Mouse (Mus musculus) kidney, postnatal 4 days (tissue): ENCODE data around the gene Fbn1.

Experiments used
- DNase-seq, 2 experiments: peaks; one replicate each; pipeline ENCODE4 v3.0.0; 2021; ENCODE audit warnings: mixed read lengths in 2 of 2

The Fbn1 gene

GRCm38 (mm10) chr2:125386221-125386965, 121.4 kb downstream of the Fbn1 start:
- no peak for DNase-seq

- no peak for DNase-seq
These were observed 122.9 kb downstream of the Fbn1 start for GRCm38 (mm10) chr2:125384941-125385340.

DNA sequence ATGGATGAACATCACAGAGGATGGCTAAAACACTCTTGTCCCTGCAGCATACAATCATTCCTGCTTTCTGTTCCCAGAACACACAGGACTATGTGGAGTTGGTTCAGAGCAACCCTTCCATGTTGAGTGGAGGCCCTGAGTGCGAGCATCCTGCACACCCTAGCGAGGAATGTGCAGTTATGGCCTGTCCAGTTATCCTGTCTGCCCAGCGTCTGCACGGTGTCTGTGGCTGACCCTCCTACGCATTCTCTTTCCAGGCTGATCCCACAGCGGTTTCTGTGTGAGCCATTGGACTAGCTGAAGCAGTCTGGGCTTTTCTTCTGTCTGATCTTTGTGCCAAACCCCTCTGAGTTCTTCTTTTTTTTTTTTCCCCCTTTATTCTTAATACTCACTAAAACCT, 123.4 kb downstream of the Fbn1 start:
- peak in 1 of 2 experiments; percentile 19 for DNase-seq

- no peak for DNase-seq
These were observed 124.5 kb downstream of the Fbn1 start for GRCm38 (mm10) chr2:125383273-125383641.

DNA sequence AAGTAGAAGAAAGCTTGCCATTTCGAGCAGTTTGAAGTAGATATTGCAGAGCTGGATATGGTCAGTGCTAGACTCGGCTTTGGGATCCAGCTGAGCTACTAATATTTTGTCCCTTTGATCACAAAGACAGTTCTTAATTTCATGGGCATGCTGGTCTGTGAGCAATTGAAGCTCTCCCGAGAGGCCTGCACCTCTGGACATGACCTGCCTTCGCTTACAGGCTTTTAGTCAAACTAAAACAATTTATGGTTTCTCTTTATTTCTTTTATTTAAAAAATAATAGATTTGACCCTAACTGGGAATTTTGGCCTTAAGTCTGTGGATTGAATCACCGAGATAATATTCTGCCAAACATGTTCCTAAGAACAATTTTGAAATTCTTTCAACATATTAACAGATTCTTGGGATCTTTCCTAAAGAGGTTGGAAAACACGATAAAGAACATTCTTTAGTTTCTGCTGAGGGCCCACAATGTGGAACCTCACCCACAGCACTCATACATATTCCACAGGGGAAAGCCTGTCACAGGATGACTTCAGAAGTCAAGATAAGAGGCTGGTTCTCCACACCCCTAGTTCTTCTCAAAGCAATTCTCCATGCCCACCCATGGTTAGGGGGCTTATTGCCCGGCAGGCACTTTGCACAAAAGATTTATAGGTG, 125.0 kb downstream of the Fbn1 start:
- no peak for DNase-seq

DNA sequence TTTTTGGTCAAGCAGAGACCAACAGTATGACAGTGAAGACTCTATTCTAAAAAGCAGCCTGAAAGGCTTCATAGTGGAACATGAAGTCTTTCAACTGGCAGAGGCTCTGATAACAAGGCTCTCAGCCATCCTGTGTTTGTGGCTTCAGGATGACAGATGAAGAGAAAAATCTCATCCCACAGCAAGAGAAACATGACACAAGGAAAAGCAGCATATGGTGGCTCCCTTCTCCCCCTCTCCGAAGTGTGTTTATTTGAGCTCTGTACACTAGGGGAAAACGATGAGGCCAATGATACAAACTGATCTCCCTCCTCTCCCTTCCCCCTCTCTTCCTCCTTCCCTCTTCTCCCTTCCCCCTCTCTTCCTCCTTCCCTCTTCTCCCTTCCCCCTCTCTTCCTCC, 127.7 kb downstream of the Fbn1 start:
- no peak for DNase-seq

DNA sequence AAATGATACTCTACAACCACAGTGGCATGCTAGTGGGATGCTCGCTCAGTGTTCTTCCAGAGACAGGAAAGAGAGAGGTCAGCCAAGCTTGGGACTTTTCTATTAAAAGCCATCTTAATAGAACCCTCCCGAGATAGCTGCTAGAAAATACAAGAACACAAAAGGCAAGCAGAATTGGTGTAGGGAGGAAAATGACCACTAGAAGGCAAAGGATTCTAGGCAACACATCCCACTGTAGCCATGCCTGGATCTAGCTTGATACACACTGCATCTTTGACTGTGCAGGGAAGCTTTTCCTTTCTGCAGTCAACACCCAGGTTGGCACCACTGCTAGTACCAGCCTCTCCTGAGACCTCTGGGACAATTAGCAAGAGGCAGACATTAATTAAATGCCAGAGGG, 128.6 kb downstream of the Fbn1 start:
- no peak for DNase-seq

GRCm38 (mm10) chr2:125375926-125376325, 131.9 kb downstream of the Fbn1 start:
- no peak for DNase-seq

DNA sequence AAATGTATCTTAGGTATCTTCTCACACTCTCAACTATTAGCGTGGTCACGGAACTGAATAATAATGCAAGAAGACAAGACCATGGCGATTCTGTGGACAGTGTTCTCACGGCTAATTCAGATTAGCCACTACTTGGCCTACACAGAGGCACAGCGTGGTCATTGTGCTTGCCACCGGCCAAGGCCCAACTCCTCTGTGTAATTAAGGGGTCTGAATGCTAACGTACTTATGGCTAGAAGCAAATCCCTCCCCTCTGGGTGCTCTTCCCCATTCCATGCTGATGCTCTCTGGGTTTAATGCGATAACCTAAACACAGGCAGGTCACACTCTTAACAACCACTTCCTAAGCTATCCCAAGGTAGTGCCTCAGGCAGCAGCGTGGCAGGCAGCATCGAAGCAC, 132.5 kb downstream of the Fbn1 start:
- no peak for DNase-seq

DNA sequence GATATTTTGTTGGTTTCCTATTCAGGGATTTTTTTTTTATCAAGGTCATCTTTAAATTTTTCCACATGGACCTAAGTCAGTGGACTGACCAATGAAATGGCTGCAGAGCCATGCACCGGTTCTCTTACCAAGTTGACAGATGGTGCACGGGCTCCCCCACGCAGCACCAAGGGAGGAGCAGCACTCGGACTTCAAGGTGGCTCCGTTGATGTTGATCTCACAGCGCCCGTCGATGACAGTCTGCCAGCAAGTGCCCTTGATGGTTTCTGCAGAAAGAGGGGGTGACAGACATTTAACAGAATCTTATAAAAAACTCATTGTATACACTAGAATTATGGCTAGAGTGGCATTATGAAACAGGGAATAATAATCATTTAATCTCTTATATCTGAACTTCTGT, 138.1 kb downstream of the Fbn1 start:
- no peak for DNase-seq

- peak; percentile 26 to 40 for DNase-seq
These were observed 139.2 kb downstream of the Fbn1 start for GRCm38 (mm10) chr2:125368616-125369015.

DNA sequence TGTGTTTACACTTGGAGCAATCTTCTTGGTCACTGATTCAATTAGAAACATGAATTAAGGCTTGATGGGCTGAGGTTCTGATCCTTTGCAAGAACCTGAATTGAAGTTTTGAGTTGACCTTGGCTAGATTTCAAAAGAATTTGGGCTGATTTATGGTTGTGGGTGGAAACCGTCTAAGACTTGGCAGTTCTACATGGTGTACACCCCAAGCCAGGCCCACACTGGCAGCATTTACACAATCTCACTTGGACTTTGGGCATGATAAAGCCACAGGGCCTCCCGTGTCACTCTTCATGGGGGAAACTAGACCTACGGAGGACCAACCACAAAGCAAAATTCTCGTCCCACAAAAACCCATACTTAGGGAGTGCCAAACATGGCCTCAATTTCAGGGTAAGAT, 146.1 kb downstream of the Fbn1 start:
- DNase-seq, result no peak

DNA sequence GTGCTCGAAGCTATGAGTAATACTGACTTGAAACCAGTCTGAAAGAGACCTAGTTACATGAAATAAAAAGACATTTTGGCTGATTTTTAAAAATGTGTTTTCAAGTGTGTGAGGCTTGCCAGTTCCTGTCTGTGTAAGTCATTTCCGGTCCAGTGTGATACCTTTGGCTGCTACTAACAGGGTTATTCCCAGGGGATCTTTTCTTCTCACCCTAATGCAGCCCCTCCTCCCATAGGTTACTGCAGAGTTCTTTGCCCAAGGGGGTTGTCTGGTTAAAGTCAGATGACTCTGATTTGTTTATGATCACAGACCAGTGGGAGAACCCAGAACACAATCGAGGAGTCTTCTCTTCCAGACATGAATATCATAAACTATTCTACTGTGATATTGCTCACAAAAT, 151.3 kb downstream of the Fbn1 start:
- no peak for DNase-seq

DNA sequence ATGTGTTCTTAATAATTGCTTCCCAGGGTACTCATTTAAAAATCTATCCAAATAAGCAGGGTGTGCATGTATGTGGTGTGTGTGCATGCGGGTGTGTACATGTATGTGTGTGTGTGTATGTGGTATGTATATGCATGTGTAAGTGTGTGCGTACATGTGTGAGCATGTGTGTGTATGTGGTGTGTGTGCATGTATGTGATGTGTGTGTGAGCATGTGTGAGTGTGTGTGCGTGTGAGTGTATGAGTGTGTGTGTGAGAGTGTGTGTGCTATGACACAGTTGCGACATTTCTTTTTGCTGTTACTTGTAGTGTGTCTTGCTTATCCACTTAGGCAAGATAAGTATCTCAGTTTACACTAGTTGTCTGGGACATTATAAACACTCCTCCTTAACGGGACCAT, 151.7 kb downstream of the Fbn1 start:
- no peak for DNase-seq

DNA sequence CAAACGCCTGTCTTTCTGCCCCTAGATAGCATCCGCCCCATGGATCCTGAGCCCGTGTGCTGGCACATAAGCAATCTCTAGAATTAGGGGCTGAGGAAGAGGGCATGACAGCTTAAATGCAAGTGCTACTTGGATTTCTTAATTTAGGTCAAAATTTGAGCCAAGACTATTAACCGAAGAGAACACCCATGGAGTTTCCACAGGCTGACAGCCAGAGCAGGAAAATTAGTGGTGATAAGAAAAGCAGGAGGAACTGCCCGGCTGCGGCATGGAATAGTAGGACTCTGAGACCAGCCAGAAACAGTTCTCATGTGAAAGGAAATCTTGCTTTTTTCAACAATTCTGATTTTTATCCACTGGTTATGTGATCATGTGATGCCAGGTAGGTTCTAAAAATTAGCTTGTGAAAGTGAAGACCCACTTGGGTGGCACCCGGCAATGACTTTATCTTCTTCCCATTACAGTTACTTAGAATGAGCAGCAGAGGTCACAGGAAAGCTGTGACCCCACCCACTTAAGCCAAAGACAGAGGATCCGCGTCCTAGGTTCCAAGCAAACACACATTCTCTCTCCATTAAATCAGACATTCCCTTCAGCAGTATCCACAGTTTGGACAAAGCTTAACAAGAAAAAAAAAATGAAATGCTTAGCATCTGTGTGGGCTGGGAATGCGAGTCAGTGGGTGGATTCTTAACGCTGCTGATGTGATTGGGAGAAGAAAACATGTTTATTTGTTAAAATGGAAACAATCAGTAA, 152.4 kb downstream of the Fbn1 start:
- peak; percentile 15 to 40 for DNase-seq

GRCm38 (mm10) chr2:125354587-125354986, 153.2 kb downstream of the Fbn1 start:
- no peak for DNase-seq

- DNase-seq, result no peak
These were observed 158.6 kb downstream of the Fbn1 start for GRCm38 (mm10) chr2:125349144-125349543.

DNA sequence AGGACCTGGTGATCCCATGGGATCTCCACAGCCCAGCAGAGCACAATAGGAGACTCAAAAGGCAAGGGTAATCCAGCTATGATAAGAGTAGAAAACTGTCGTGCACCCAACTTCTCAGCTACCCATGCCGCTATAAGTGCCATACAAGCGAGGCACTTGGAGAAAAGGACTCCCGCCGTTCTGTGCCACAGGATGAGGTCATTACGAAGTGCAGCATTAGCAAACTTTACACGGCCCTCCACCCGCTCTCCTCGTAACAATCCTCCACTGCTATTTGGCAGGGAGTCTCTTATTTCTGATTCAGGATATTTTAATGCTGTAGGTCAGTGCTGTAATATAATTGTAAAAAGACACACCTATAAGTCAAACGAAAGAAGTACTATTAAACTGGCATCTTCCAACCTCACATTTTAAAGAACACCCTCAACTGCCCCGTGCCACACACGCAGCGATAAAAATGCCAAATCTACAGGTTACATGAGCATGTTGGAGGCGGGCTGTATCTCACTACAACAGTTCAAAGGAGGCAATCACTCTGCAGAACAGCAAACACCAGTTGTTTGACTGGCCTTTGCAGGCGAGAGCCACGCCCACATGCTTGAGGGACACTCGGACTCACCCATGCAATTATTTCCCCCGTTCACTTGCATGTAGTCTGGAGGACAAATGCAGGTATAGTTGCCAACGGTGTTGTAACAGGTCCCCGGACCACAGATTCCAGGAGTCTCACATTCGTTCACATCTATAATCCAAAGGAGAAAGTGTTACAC, 165.4 kb downstream of the Fbn1 start:
- no peak for DNase-seq

DNA sequence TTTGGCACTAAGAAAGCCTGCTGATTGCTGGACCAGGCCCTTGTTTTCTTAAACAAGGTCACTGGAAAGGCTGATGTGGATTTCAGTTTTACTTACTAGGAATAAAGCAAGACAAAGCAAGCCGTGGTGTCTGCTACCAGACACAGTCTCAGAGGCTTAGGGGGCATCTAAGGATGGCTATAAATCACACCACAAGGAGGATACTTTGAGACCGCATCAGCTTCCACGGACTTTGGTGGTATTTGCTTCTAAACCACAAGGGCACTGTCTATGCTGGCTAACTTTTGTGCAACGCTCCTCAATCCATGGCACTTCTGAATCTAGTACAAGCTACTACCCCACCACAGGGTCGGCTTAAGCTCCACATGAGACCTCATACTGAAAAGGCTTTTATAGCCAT, 167.4 kb downstream of the Fbn1 start:
- DNase-seq, result no peak

DNA sequence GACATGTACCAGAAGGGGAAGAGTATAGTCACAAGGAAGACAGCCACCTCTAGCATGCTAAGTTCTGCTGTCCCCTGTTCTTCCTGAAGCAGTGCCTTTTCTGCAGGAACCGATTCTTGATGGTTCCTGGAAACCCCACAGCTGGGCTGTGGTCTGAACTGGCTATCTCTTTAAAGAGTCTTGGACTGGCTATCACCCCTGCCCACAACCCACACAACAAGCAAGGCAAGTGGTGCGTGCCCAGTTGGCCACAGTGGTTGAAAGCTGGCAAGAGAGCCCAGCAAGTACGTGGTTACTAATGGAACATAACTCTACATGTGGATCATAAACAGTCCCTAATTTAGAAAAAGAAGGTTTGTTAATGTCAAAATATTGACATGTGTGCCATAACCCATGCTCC, 170.6 kb downstream of the Fbn1 start:
- DNase-seq, result no peak

DNA sequence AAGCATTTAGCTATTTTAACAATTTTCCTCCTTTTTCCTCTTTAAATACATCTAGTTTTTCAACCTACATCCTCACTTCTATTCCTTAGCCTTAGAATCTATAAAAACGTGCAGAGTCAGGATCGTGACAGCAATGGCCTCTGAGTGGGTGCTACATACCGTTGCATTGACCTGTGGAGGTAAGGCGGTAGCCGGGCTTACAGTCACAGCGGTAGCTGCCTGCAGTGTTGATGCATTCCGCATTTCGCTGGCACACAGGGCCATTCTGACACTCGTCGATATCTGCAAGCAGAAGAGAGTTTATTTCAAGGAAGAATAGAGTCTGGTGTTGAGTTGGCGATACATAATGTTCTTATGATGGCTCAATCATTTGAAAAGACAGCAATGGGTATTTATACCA, 172.6 kb downstream of the Fbn1 start:
- no peak for DNase-seq

- no peak for DNase-seq
These were observed 173.6 kb downstream of the Fbn1 start for GRCm38 (mm10) chr2:125334163-125334562.

DNA sequence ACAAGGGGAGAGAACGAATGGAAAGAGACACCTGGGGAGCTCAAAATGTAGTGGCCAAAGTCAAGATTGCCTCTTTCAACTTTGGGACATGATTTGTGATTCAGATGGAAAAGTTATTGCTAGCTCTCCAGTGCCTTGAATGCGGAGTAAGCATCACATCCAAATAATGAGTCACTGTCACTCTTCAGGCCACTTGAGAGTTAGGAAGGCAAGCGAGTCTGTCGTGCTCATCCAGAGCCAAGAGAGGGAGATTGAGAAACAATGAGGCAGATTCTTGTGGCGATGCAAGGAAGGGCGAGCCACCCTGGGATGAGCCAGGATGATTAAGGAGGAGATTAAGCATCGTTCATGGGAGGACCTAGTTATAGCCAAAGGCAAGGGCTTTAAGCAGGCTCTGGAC, 176.2 kb downstream of the Fbn1 start:
- DNase-seq, result no peak
